Mouse (Mus musculus) gastrocnemius, adult 2 months (tissue): Measurements from ENCODE around the gene Vmn2r31. TPM values are rescaled to one million over a fixed set of nuclear protein-coding genes. Genes with fewer than 3 reads are reported as not detected.
"Not testable (repeated sequence)": the region's sequence is repeated elsewhere in the genome, so short reads cannot be mapped to it uniquely, and the experiment has no call there.

Source experiments
- DNase-seq: peaks from one replicate; pipeline ENCODE4 v3.0.0; 2022
- H3K27ac ChIP-seq: fragments of 200-600 bp; 2 replicates; pipeline ENCODE4 v1.8.1; 2022; ENCODE audit warnings: mild to moderate bottlenecking
- H3K4me3 ChIP-seq: fragments of 200-600 bp; 2 replicates; pipeline ENCODE4 v1.8.1; 2022; ENCODE audit warnings: mild to moderate bottlenecking, moderate library complexity
- intact Hi-C: fragments of 180-260 bp; cut with DNase I; formaldehyde crosslinking; loops from one replicate; pipeline ENCODE4 v1.15.1; 2025
- long read RNA-seq, 2 experiments: library from polyadenylated mRNA; stranded (forward); transcript quantifications; one replicate each; pipeline ENCODE4 v2.0.0; 2021
- total RNA-seq, 2 experiments: library from RNA; stranded (reverse); gene quantifications; 2 replicates each; pipeline ENCODE4 v1.2.3; 2021

The Vmn2r31 gene
- total RNA-seq, result not detected
- long read RNA-seq, experiment 1, result 0 reads
- long read RNA-seq, experiment 2, result 0 reads

DNA sequence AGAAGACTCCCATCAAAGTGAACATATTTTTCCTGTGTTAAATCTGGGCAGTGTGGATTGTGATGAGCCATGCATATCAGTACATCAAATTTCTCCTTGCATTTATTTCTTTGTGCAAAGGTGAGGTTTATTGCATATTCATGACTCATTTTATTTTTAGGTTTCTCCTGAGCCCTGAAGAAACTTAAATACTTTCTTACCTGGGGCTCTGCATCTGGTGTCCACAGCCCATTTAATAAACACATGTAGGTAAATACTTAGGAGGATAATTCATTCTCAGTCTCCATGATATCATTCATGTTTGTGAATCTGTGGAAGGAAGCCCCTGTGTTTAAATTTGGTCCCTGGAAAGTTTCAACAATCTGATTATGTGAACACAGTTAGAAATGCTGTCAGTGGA is at the start of gene Vmn2r31:
Vmn2r31 (minus strand) TSS at position 101 of the 400 bp plus-strand sequence.
- intact Hi-C loops, H3K27ac ChIP-seq, H3K4me3 ChIP-seq, DNase-seq: not testable (repeated sequence)

GRCm38 (mm10) chr7:7374431-7374830 is 25.1 kb downstream of the Vmn2r31 start, which contains the start of gene Gm45783:
Gene Gm45783, minus strand, starts transcription at chr7:7374573.
- intact Hi-C loops, H3K27ac ChIP-seq, DNase-seq: not testable (repeated sequence)
- H3K4me3 ChIP-seq, result peak within 1 kb of the TSS; percentile 61

DNA sequence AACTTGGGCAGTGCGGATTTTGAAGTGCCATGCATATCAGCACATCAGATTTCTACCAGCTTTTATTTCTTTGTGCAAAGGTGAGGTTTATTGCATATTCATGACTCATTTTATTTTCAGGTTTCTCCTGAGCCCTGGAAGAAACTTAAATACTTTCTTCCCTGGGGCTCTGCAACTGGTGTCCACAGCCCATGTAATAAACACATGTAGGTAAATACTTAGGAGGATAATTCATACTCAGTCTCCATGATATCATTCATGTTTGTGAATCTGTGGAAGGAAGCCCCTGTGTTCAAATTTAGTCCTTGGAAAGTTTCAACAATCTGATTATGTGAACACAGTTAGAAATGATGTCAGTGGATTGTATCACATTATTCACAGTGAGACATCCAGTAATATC is 62.0 kb downstream of the Vmn2r31 start, which contains the start of gene Vmn2r30:
Vmn2r30 (minus strand) TSS at position 101 of the 400 bp plus-strand sequence.
- intact Hi-C loops, H3K27ac ChIP-seq, H3K4me3 ChIP-seq, DNase-seq: not testable (repeated sequence)

Other genes starting within 250 kb of the Vmn2r31 start
- 1 to 10 TPM; 1.6 to 2.8 TPM for gene Zfp418, start 228.4 kb downstream of the Vmn2r31 start, total RNA-seq
- 1 to 10 TPM; 1.9 to 2.3 TPM for gene Zfp772, start 189.7 kb downstream of the Vmn2r31 start, total RNA-seq
- gene Vmn2r29, start 152.4 kb downstream of the Vmn2r31 start, total RNA-seq, result under 1 TPM in 1 of 2 experiments, not detected in 1; 0.08 TPM
- gene Gm45844, start 121.4 kb downstream of the Vmn2r31 start, total RNA-seq, result 1 to 10 TPM; 1.7 to 4.1 TPM
- 10 to 100 TPM; 29.9 to 37.1 TPM for gene Clcn4, start 98.9 kb downstream of the Vmn2r31 start, total RNA-seq
- under 1 TPM in 1 of 2 experiments, not detected in 1; 0.05 TPM for gene Vmn2r30, start 62.1 kb downstream of the Vmn2r31 start, total RNA-seq
- gene Gm45783, start 25.1 kb downstream of the Vmn2r31 start, total RNA-seq, result not detected
- not detected for gene Vmn2r32, start 80.3 kb upstream of the Vmn2r31 start, total RNA-seq
- gene Vmn2r33, start 167.1 kb upstream of the Vmn2r31 start, total RNA-seq, result not detected